Mouse (Mus musculus) kidney, postnatal 14 days (tissue): ENCODE measurements around the gene Gm17174.
"Not testable (repeated sequence)": the region's sequence is repeated elsewhere in the genome, so short reads cannot be mapped to it uniquely, and the experiment has no call there.

ENCODE experiments used
- DNase-seq: peaks from one replicate; pipeline ENCODE4 v3.0.0; 2022; ENCODE audit warnings: mixed read lengths

Gene Gm17174

DNA sequence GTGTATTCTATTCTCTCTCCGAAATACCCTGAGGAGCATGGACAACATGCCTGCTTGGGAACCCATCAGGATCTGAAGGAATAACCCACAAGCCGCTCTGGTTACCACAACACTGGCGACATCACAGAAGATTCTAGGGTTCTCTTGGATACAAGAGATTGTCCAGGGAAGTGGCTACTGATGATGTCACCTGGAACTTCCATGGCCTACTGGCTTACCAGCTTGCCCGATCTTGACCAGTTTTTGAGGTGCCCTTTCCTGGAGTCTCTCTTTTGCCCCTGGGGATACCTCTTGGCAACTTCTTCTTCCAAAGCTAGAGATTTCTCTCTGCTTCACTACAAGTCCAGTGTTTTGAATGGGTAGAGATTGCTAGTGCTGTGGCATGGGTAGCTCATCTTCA lies at the start of gene Gm17174:
Gm17174 (minus strand) TSS at position 101 of the 400 bp plus-strand sequence.
- not testable (repeated sequence) for DNase-seq

DNA sequence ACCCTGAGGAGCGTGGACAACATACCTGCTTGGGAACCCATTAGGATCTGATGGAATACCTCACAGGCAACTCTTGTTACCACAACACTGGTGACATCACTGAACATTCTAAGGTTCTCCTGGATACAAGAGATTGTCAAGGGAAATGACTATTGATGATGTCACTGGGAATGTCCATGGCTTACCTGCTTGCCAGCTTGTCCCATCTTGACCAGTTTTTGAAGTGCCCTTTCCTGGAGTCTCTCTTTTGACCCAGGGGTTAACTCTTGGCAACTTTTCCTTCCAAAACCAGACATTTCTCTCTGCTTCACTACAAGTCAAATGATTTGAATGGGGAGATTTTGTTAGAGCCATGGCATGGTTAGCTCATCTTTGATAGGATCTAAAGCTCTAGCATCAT lies 43.6 kb upstream of the Gm17174 start, which contains the start of gene Gm4181:
Gm4181 (minus strand) TSS at position 101 of the 400 bp plus-strand sequence.
- DNase-seq: not testable (repeated sequence)

DNA sequence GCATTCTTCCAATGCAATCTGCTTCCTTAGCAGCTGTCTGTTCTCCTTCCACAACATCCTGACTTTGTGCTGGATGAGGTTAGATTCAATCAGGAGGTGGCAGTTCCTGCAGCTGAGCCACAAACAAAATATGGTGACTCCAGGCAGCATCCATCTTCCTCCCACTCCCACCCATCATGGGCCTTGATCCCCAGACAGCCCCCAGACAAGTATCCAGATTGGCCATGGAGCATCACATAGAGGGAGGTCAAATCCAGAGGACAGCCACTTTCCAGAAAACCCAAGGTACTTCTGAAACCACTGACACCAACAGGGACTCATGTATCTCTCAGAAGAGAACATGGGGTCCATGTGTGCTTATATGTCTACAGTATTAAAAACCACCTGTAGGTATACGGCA lies 40.5 kb upstream of the Gm17174 start:
- DNase-seq: peak; percentile 4

DNA sequence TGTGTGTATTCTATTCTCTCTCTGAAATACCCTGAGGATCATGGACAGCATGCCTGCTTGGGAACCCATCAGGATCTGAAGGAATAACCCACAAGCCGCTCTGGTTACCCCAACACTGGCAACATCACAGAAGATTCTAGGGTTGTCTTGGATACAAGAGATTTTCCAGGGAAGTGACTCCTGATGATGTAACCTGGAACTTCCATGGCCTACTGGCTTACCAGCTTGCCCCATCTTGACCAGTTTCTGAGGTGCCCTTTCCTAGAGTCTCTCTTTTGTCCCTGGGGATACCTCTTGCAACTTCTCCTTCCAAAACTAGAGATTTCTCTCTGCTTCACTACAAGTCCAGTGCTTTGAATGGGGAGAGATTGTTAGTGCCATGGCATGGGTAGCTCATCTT lies 19.3 kb upstream of the Gm17174 start, which contains the start of gene Gm17078:
Gm17078 (minus strand) TSS at position 101 of the 400 bp plus-strand sequence.
- DNase-seq: no peak

DNA sequence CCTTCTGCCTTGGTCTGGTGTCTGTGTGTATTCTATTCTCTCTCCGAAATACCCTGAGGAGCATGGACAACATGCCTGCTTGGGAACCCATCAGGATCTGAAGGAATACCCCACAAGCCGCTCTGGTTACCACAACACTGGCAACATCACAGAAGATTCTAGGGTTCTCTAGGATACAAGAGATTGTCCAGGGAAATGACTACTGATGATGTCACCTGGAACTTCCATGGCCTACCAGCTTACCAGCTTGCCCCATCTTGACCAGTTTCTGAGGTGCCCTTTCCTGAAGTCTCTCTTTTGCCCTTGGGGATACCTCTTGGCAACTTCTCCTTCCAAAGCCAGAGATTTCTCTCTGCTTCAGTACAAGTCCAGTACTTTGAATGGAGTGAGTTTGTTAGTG lies 18.0 kb downstream of the Gm17174 start, which contains the start of gene Gm17175:
Gm17175 (minus strand) TSS at position 101 of the 400 bp plus-strand sequence.
- DNase-seq: not testable (repeated sequence)

DNA sequence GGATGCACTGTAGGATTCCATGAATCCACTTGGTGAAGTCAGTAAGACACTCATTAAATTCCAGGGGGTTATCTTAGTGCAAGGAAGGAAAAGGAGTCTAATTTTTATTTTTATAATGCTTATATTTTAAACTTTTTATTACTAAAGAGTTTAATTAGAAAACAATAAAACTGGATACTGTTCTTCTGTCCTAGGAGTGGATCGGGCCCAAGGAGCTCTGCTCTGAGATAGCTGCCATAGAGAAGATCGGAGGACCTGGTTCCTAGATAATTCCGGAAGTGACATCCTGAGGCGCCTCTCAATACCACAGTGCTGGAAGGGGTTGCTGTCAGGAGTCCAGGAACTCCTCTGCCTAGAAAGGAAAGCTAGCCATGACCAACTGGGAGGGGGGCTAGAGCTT lies 39.4 kb downstream of the Gm17174 start, which contains the start of gene Gm5622:
Gm5622 (plus strand) TSS at position 301 of the 400 bp plus-strand sequence.
- DNase-seq: no peak
